Mouse (Mus musculus): ENCODE data around the gene Cdpf1. TPM values are rescaled to one million over a fixed set of nuclear protein-coding genes. Genes with fewer than 3 reads are reported as not detected.

The Cdpf1 gene
- total RNA-seq, 2 experiments from 2014 or later: 16.5 to 20.0 TPM

DNA sequence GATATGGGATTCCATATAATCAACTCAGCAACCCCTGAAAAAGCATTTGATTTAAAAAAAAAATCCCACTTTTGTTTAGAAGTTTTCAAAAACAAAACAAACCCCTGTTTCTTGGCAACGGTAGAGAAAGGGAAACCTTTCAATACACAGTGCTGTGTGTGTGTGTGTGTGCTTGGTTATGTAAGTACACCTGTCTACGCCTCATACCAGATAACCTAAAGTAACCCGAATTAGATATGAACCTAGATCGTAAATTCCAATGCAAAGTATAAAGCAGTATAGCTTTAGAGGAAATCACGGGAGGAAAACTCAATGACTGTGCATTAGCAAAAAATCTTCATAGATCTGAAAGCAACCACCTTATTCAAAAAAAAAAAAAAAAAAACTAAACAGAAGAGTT is 44.8 kb downstream of the Cdpf1 start:
- no peak for DNase-seq (ENCODE audit: low spot score in 2 of 2)

GRCm38 (mm10) chr15:85765022-85765421 is 46.5 kb downstream of the Cdpf1 start:
- no peak for DNase-seq (ENCODE audit: low spot score in 2 of 2)

DNA sequence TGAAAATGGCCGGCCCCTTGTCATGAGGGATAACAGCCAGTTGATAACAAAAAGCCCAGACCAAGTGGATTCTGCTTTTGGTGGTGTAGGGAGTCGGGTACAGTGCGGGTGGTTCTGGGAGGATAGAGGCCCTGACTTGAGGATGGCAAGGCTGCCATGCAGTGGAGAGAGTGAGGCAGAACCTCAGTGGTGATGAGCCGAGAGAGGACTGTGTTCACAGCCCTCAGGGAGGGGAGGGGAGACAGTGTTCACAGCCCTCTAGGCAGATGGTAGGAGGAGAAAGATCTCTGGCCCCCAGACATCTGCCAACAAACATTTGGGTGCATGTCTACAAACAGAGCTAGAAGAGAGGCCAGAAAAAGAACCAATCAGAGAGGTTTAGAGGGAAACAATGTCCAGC is 48.7 kb downstream of the Cdpf1 start:
- DNase-seq (ENCODE audit: low spot score in 2 of 2): no peak

- DNase-seq (ENCODE audit: low spot score in 2 of 2): no peak
Observed at GRCm38 (mm10) chr15:85757768-85758167, 53.7 kb downstream of the Cdpf1 start.

Other genes starting within 250 kb of the Cdpf1 start
- 10 to 100 TPM; 43.3 to 53.8 TPM for gene Wnt7b, start 229.2 kb downstream of the Cdpf1 start, total RNA-seq (2021)
- gene Ppara, start 76.7 kb downstream of the Cdpf1 start, total RNA-seq (2021): 1 to 10 TPM; 2.9 to 3.4 TPM
- gene Pkdrej, start 10.0 kb upstream of the Cdpf1 start, total RNA-seq (2021): under 1 TPM; 0.62 to 0.63 TPM
- 1 to 10 TPM; 5.0 to 6.7 TPM for gene Ttc38, start 20.6 kb upstream of the Cdpf1 start, total RNA-seq (2021)
- under 1 TPM; 0.30 to 0.35 TPM for gene Gtse1, start 48.0 kb upstream of the Cdpf1 start, total RNA-seq (2021)
- 10 to 100 TPM; 29.1 to 38.0 TPM for gene Trmu, start 67.6 kb upstream of the Cdpf1 start, total RNA-seq (2021)
- 1 to 10 TPM; 5.6 to 6.3 TPM for gene Celsr1, start 222.1 kb upstream of the Cdpf1 start, total RNA-seq (2021)
- gene Gramd4, start 246.0 kb upstream of the Cdpf1 start, total RNA-seq (2021): 10 to 100 TPM; 30.7 to 34.5 TPM

Measured in layer of hippocampus, adult 18-20 months (tissue).